Mouse (Mus musculus) intestine, embryonic 15.5 days (tissue): ENCODE measurements around the gene Smpd2. TPM values are rescaled to one million over a fixed set of nuclear protein-coding genes. Genes with fewer than 3 reads are reported as not detected.

Experiments
- ATAC-seq: fragments of 200-750 bp; cut with Nextera tagmentation; 2 replicates; pipeline ENCODE4 v1.8.0; 2017; ENCODE audit warnings: moderate TSS enrichment, moderate library complexity
- H3K27ac ChIP-seq: fragments of 300-500 bp; sonication (generic); 2 replicates; pipeline ENCODE4 v1.5.1; 2015; ENCODE audit warnings: mild to moderate bottlenecking, inconsistent platforms
- H3K27me3 ChIP-seq: fragments of 300-500 bp; sonication (generic); replicated peaks from 2 replicates; pipeline ENCODE4 v1.6.1; 2015; ENCODE audit warnings: inconsistent platforms
- H3K36me3 ChIP-seq: fragments of 300-500 bp; sonication (generic); 2 replicates; pipeline ENCODE4 v1.6.1; 2015; ENCODE audit warnings: inconsistent platforms
- H3K4me1 ChIP-seq: fragments of 300-500 bp; sonication (generic); replicated peaks from 2 replicates; pipeline ENCODE4 v1.6.1; 2015; ENCODE audit warnings: inconsistent platforms
- H3K4me2 ChIP-seq: fragments of 300-500 bp; sonication (generic); replicated peaks from 2 replicates; pipeline ENCODE4 v1.6.1; 2015; ENCODE audit warnings: mild to moderate bottlenecking, inconsistent platforms
- H3K4me3 ChIP-seq: fragments of 300-500 bp; sonication (generic); replicated peaks from 2 replicates; pipeline ENCODE4 v1.5.1; 2015; ENCODE audit warnings: inconsistent platforms
- H3K9ac ChIP-seq: fragments of 300-500 bp; sonication (generic); 2 replicates; pipeline ENCODE4 v1.6.1; 2015; ENCODE audit warnings: inconsistent platforms
- H3K9me3 ChIP-seq: fragments of 300-500 bp; sonication (generic); 2 replicates; pipeline ENCODE4 v1.6.1; 2016; ENCODE audit warnings: inconsistent platforms
- WGBS: fragments of 180-500 bp; shearing (Covaris S2); methylation state at CpG from one replicate; pipeline ENCODE4 v1.1.7; 2015; 5-methylcytosine and 5-hydroxymethylcytosine counted together
- polyA plus RNA-seq: library from polyadenylated mRNA; unstranded; fragments of >200 nt; fragmentation: Nextera tagmentation; extraction: Ambion mirVana; gene quantifications from 2 replicates; pipeline ENCODE4 v1.2.1, GENCODE M21; 2015

Smpd2 gene
- polyA plus RNA-seq, 1 experiment from 2014 or later = 50.2 TPM

GRCm38 (mm10) chr10:41486506-41487170 is 3.5 kb downstream of the Smpd2 start:
- no peak overlapping the region for H3K27ac ChIP-seq
- H3K27me3 ChIP-seq = no peaks in the 10 kb centered on the region
- WGBS = 75% methylated on average over 14 of the region's 14 CpGs
- H3K4me3 ChIP-seq = no peak overlapping the region
- peaks cover 40% of the 10 kb centered on the region for H3K36me3 ChIP-seq
- H3K9me3 ChIP-seq = no peaks in the 10 kb centered on the region
- no peak overlapping the region for H3K9ac ChIP-seq
- ATAC-seq = no peak
- H3K4me2 ChIP-seq = no peak overlapping the region
- peaks cover 21% of the 10 kb centered on the region for H3K4me1 ChIP-seq

GRCm38 (mm10) chr10:41485778-41486177 is 4.4 kb downstream of the Smpd2 start:
- Histone ChIP-seq H3K9ac (no peak overlapping the region), H3K36me3 (peaks cover 40% of the 10 kb centered on the region), H3K27me3 (no peaks in the 10 kb centered on the region), H3K4me3 (no peak overlapping the region), H3K4me1 (peaks cover 21% of the 10 kb centered on the region), H3K27ac (no peak overlapping the region), H3K9me3 (no peaks in the 10 kb centered on the region), H3K4me2 (no peak overlapping the region)
- whole genome bisulfite sequencing = 88% methylated on average over 16 of the region's 16 CpGs
- ATAC-seq = no peak

GRCm38 (mm10) chr10:41482446-41482845 is 7.7 kb downstream of the Smpd2 start:
- no peak overlapping the region for H3K9ac ChIP-seq
- no peaks in the 10 kb centered on the region for H3K9me3 ChIP-seq
- H3K36me3 ChIP-seq = peaks cover 36% of the 10 kb centered on the region
- WGBS = 88% methylated on average over 7 of the region's 7 CpGs
- no peaks in the 10 kb centered on the region for H3K27me3 ChIP-seq
- H3K4me2 ChIP-seq = no peak overlapping the region
- no peak overlapping the region for H3K27ac ChIP-seq
- no peak overlapping the region for H3K4me3 ChIP-seq
- no peak for ATAC-seq
- peaks cover 11% of the 10 kb centered on the region for H3K4me1 ChIP-seq

GRCm38 (mm10) chr10:41480938-41481880 is 9.0 kb downstream of the Smpd2 start:
- H3K9me3 ChIP-seq = no peaks in the 10 kb centered on the region
- no peak overlapping the region for H3K27ac ChIP-seq
- no peak overlapping the region for H3K9ac ChIP-seq
- H3K36me3 ChIP-seq = peaks cover 26% of the 10 kb centered on the region
- no peak overlapping the region for H3K4me3 ChIP-seq
- H3K4me2 ChIP-seq = no peak overlapping the region
- peaks cover 10% of the 10 kb centered on the region for H3K4me1 ChIP-seq
- H3K27me3 ChIP-seq = no peaks in the 10 kb centered on the region
- WGBS = 71% methylated on average over 33 of the region's 33 CpGs
- no peak for ATAC-seq

DNA sequence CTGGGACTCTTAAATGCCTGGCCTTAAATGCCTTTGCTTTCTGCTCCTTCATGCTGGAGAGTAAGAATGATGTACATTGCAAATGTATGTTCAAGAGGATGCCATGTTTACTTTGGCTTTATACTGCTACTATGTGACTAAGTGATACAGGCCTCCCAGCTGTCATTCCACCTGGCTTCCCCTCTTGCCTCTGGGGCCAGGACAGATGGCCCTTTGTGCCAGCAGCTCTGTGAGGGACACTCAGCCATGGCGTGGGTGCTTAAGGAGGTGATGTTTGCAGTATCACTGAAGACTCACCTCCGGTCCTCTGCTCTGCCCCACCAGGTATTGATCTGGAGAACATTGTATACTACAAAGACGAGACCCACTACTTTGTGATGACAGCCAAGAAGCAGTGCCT is 10.2 kb downstream of the Smpd2 start:
- peaks cover 18% of the 10 kb centered on the region for H3K4me1 ChIP-seq
- H3K4me2 ChIP-seq = no peak overlapping the region
- no peak for ATAC-seq
- H3K9me3 ChIP-seq = no peaks in the 10 kb centered on the region
- peaks cover 16% of the 10 kb centered on the region for H3K36me3 ChIP-seq
- WGBS = 78% methylated on average over 3 of the region's 3 CpGs
- no peak overlapping the region for H3K4me3 ChIP-seq
- no peak overlapping the region for H3K9ac ChIP-seq
- no peak overlapping the region for H3K27ac ChIP-seq
- H3K27me3 ChIP-seq = no peaks in the 10 kb centered on the region

- Histone ChIP-seq H3K36me3 (peaks cover 5% of the 10 kb centered on the region; the same call in 1 of the 2 replicates), H3K4me2 (peak overlapping the region; percentile 94), H3K4me3 (peak overlapping the region; percentile 59), H3K4me1 (peaks cover 23% of the 10 kb centered on the region), H3K9me3 (no peaks in the 10 kb centered on the region), H3K9ac (peak overlapping the region; percentile 67), H3K27ac (peak overlapping the region; percentile 80), H3K27me3 (no peaks in the 10 kb centered on the region)
- WGBS = 6% methylated on average over 20 of the region's 20 CpGs
- ATAC-seq = peak; percentile 63
These were observed 12.6 kb downstream of the Smpd2 start for GRCm38 (mm10) chr10:41477278-41478181.

GRCm38 (mm10) chr10:41477018-41477277 is 13.2 kb downstream of the Smpd2 start:
- peak; percentile 3; the same call in 1 of the 2 replicates for ATAC-seq
- Histone ChIP-seq H3K4me3 (peak overlapping the region; percentile 59), H3K4me2 (peak overlapping the region; percentile 94), H3K9me3 (no peaks in the 10 kb centered on the region), H3K27me3 (no peaks in the 10 kb centered on the region), H3K27ac (peak overlapping the region; percentile 80), H3K9ac (peak overlapping the region; percentile 67), H3K4me1 (peaks cover 23% of the 10 kb centered on the region), H3K36me3 (peaks cover 1% of the 10 kb centered on the region; the same call in 1 of the 2 replicates)
- 5% methylated on average over 9 of the region's 9 CpGs for WGBS

- Histone ChIP-seq H3K4me1 (peaks cover 23% of the 10 kb centered on the region), H3K9me3 (no peaks in the 10 kb centered on the region), H3K27me3 (no peaks in the 10 kb centered on the region), H3K4me2 (peak within 1 kb of the TSS; percentile 94), H3K9ac (peak within 1 kb of the TSS; percentile 67), H3K4me3 (peak within 1 kb of the TSS; percentile 59), H3K27ac (peak within 1 kb of the TSS; percentile 80), H3K36me3 (no peaks in the 10 kb centered on the region)
- peak; percentile 73 for ATAC-seq
- under 1% methylated on average over 35 of the region's 35 CpGs for WGBS
These were observed 13.8 kb downstream of the Smpd2 start, which contains the start of gene Mical1 for GRCm38 (mm10) chr10:41476171-41477017. TSS of gene Mical1 (plus strand) at chr10:41476314.

DNA sequence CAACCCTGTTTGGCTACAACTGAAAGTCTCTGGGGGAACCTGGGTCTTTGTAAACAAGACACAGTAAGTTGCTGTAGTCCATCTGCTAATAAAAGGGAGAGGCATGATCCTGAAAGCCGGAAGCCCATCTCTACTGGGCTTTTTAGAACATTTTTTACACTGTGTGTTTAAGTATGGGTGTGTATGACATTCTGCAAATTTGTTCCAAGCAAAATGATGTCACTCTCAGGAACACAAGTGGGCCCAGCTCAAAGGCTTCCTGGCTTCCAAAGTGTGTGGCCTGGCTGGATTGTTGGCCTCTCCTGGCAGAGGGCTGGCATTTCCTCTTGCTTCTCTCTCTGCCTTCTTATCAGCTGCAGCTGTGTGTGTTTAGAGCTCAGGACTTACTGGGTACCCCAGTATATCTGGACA is 15.2 kb downstream of the Smpd2 start:
- ATAC-seq = no peak
- no peak overlapping the region for H3K4me2 ChIP-seq
- peaks cover 23% of the 10 kb centered on the region for H3K4me1 ChIP-seq
- H3K27ac ChIP-seq = peak overlapping the region; percentile 32
- no peaks in the 10 kb centered on the region for H3K36me3 ChIP-seq
- no peak overlapping the region for H3K9ac ChIP-seq
- H3K9me3 ChIP-seq = no peaks in the 10 kb centered on the region
- H3K27me3 ChIP-seq = no peaks in the 10 kb centered on the region
- 41% methylated on average over 1 of the region's 1 CpGs for WGBS
- no peak overlapping the region for H3K4me3 ChIP-seq

GRCm38 (mm10) chr10:41473782-41474468 is 16.2 kb downstream of the Smpd2 start:
- no peak overlapping the region for H3K4me2 ChIP-seq
- H3K4me1 ChIP-seq = peaks cover 23% of the 10 kb centered on the region
- H3K27me3 ChIP-seq = no peaks in the 10 kb centered on the region
- ATAC-seq = no peak
- peak overlapping the region; percentile 7; the same call in 1 of the 2 replicates for H3K27ac ChIP-seq
- no peak overlapping the region for H3K9ac ChIP-seq
- H3K9me3 ChIP-seq = no peaks in the 10 kb centered on the region
- 67% methylated on average over 6 of the region's 6 CpGs for WGBS
- no peak overlapping the region for H3K4me3 ChIP-seq
- no peaks in the 10 kb centered on the region for H3K36me3 ChIP-seq

GRCm38 (mm10) chr10:41472962-41473481 is 17.1 kb downstream of the Smpd2 start:
- WGBS = 68% methylated on average over 5 of the region's 5 CpGs
- Histone ChIP-seq H3K36me3 (no peaks in the 10 kb centered on the region), H3K27ac (no peak overlapping the region), H3K4me3 (no peak overlapping the region), H3K27me3 (no peaks in the 10 kb centered on the region), H3K4me2 (no peak overlapping the region), H3K9ac (no peak overlapping the region), H3K4me1 (peaks cover 22% of the 10 kb centered on the region), H3K9me3 (no peaks in the 10 kb centered on the region)
- ATAC-seq = no peak
